Mouse (Mus musculus): ENCODE measurements around the gene Thada.

Gene Thada

DNA sequence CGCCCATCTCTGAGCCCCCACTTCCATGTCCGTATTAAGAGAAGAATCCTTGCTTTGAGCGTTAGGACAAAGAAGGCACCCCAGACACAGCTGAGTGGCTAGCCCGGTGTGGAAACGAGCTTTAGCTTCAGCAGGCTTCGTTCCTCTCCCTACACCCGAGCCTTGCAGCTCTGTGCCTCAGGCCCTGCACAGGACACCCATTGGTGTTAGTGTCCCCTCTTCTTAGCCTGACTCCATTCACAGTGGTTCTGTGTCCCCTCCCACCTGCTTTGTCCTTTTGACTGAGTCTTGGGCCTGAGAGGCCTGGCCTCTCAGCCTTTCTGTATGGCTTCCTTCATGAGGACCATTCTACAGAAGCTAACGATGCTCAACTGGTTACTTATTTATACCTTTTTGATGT is 315.7 kb downstream of the Thada start:
- CTCF ChIA-PET = interaction anchor here (0.6 to 1.1 kb wide), 2 partner anchors 13 to 14 kb away, joined by 4 to 5 read pairs; no protein-coding TSS in a partner anchor

DNA sequence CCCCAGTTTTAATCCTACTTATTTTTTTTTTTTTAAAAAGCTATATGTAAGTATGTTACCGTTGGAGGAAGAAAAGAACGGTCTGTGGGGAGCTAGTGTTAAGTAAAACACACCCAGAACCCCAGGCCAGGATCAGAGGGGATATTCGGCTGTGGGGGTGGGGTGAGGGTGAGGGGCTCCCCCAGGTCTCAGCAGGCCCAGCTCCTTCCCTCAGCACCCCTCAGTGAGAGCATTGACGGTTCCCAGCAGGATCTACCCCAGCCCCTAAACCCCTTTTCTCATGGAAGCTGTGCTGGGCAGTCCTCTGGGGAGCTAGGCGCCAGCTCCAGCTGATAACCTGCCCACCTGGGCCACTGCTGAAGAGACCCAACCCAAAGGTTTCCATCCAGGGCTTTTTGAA is 316.4 kb downstream of the Thada start:
- CTCF ChIA-PET = interaction anchor here (0.6 to 0.7 kb wide), 4 partner anchors 33 to 205 kb away, joined by 3 to 4 read pairs (median 3); no protein-coding TSS in a partner anchor

DNA sequence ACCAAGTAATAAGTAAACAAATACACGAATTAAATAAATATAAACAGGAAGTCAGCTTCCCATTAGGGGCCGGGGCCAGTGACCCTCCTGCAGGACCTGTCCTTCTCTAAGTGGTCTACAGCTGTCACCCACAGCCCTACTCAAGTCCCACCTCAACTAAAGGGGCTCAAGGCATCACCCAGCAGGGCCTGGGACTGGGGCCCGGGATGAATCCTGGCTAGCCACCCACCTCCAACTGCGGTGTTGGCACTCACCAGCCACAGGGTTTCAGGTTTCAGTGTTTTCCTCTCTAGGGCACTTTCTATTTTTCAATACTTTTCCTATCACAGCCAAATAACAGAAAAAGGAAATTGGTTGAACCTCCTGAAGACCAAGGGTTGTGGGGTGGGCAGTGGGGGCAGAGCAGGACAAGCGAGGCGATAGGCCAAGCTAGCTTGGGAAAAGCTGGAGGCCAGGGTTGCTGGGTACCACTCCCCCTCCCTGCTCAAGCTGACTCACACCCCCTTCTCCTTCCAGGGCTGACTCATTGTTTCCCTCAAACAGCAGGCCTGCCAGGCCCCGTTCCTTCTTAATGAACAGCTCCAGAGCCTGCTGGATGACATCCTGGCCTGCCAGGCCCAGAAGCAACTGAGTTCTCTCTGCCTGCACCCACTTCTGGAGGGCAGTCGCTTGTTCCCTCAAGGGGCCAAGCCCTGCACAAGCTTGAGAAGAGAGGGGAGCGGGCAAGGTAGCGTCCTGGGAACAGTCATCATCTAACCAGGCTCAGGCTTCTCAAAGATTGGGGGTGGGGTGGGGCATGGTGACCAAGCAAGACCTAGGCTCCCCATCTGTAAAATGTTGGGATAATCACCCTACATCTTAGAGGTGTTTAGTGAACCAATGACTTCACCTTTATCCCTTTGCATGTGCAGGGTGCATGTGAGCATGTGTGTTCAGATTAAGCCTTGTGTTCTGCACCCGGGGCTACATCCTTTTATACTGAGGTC is 317.2 kb downstream of the Thada start:
- CTCF ChIA-PET = interaction anchor here (0.6 kb wide), 2 partner anchors 114 to 206 kb away, joined by 3 read pairs; no protein-coding TSS in a partner anchor

DNA sequence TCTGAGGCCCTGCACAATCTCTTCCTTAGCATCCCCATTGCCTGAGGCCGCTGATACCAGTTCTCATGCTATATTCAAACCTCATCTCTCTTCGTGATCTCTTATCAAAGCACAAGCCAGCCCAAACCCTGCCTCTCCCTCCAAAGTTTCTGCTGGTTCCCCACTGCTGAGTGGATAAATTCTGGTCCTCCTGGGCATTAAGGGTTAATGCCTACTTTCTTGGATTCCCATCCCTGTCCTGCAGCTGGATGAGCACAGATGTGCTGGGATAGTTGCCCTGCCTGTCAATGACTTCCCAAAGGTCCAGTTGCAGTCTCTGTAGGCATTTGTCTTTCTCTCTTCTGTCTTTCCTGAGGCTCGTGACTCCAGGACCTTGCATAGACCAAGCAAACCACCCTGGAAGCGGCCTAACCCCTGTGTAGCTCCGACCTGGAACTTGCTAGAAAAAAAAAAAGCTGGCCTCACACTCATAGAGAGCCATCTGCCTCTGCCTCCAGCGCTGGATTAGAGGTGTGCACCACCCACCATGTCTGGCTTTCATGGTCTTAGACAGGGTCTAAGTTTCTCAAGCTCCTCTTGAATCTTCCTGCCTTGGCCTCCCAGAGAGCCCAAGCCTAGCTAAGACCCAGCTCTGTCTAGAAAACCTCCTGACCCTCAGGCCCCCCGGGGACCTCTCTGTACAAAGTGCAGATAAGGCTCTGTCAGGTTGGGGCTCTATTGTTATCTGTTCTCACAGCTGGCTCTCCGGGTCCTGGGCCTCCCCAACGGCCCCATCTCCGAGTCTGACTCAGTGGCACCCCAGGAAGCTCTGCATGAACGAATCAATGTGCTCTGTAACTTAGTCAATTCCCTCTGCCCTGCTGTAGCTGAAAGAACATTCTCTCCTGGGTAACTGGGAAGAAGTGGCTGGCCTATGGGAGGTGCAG is 318.6 kb downstream of the Thada start:
- CTCF ChIA-PET = interaction anchor here (1.0 to 1.8 kb wide), 2 partner anchors 18 to 128 kb away, joined by 6 read pairs; no protein-coding TSS in a partner anchor

DNA sequence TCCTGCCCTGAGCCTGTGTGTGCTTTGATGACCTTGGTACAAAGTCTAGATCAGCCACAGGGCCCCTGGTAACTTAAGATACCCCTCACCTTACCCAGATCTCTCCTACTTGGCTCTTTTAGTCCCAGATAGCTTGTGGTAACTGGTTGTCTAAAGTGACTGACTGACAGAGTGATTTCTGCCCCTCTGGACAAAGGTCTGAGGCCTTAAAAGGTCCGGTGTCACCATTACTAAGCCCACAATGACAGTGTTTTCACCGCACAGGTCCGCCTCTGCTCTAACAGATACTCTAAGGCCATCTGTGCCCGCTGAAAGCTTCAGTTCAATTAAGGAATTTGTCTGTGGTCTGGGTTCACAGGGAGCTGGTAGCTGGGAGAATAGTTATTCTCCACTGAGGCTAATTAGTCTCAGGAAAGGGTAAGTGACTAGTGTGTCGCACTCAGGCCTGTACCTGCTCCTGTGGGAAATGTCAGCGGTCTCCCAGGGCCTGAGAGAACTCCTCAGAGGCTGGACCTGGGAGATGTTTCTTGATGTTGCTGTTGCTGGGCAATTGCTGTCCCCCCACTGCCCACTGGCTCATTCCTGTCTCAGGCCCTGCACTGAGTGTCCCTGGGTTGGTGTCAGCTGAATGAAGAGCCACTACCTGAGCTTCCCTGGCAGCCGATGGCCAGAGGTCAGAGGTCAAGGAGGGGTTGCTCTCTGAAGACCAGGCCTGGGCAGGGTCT is 319.4 kb downstream of the Thada start:
- CTCF ChIA-PET = interaction anchor here (0.8 to 1.8 kb wide), 5 partner anchors 16 to 127 kb away, joined by 3 to 13 read pairs (median 6); no protein-coding TSS in a partner anchor

DNA sequence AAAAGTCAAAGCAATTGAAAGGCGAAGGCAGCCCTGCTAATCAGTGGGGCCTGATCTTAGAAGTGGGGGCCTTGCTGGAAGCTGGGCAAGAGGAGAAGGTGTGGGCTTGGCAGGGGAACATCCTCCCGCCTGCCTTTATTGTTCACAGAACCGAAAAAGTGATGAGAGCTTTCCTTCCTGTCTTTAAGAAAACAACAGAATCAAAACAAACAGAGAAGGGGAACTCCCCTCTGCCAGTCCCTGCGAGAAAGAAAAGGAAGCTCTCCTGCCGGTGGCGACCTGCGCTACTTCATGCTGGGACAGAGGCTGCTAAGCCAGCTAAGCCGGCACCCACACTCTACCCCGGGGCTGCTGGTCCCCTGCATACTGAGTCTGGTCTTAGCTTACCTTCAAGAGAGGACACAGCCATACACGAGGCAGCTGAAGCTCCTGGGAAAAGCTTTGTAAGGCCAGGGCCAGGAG is 320.1 kb downstream of the Thada start:
- CTCF ChIA-PET = interaction anchor here (0.6 to 1.2 kb wide), 5 partner anchors 17 to 36 kb away, joined by 3 to 13 read pairs (median 3); no protein-coding TSS in a partner anchor

DNA sequence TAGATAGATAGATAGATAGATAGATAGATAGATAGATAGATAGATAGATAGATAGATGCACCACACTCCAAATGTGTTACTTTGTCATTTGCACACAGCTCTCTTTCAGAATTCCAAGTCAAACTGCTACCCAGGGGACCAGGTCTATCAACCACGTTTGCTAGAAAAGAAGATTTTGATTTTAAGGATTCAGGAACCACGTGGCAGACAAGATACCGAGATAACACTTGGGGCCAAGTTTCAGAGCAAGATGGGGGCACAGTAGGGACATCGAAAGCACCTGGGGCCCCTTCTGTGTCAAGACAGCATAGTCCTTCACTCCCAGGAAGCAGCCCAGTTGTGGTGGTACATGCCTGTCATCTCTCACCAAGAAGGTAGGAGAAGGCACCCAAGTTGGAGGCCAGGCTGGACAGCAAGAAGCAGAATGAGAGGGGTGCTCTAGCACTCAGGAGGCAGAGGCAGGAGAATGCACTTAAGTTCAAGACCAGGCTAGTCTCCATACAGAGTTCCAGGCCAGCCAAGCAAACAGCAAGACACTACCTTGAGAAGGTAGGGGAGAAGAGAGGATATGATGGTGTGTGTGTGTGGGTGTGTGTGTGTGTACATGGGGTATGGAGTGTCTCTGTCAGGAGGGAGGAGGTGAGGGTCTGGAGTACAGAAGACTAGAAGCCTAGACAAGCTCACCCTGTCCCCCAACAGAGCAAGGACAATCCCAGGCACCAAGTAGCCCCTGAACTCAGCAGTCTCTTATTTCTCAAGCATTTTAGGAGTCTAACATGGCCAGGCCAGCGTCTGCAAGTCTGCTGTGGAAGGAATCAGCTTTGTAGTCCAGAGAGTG is 321.0 kb downstream of the Thada start:
- CTCF ChIA-PET = interaction anchor here (0.6 to 1.2 kb wide), 3 partner anchors 18 to 37 kb away, joined by 3 to 4 read pairs (median 3); no protein-coding TSS in a partner anchor

DNA sequence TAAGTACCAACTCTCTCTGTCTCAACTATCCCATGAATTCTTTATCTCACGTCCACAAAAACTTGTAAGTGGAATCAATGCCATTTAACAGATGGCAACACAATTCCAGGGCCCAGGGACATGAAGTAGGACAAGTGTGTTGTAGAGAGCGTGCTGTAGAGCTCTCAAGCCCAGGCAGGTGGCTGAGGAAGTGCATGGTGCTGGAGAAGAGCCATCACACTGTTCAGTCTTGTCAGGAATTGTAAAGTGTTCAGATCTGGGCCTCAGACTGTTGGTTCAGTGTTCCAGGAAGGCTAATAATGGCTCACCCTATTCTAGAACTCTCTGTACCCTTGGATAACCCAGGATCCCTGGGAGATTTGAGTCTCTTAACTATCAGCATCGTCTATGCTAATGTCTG is 321.9 kb downstream of the Thada start:
- CTCF ChIA-PET = interaction anchor here (1.1 kb wide), 1 partner anchor 31 kb away, joined by 3 read pairs; no protein-coding TSS in a partner anchor

DNA sequence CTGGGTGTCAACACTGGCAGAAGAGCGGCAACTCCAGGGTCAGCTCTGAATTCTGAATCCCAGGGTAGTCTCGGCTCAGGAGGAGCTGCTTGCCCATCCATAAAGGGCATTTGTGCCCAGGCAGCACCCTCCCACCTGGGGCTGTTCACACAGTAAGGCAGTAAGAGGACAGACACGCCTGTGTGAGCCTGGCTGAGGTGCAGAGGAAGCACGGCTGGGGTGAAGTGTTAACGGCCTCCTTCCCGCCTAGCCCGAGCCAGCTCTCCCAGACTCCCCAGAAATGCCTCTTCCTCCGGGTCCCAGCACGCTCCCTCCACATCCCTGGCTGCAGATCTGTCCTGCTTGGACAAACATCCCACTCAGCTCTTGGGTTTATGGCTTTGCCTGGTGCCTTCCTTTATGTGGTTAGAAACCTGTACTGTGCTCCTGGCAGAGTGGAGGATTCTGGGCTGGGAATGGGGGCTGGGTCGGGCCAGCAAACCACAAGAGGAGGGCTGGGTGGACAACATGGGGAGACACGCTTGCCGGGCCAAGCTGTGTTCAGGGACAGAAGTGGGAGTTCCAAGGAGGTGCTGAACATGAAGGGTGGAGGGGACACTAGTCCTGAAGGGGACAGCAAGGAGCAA is 322.7 kb downstream of the Thada start:
- CTCF ChIA-PET = interaction anchor here (1.1 kb wide), 1 partner anchor 30 kb away, joined by 3 read pairs; no protein-coding TSS in a partner anchor

DNA sequence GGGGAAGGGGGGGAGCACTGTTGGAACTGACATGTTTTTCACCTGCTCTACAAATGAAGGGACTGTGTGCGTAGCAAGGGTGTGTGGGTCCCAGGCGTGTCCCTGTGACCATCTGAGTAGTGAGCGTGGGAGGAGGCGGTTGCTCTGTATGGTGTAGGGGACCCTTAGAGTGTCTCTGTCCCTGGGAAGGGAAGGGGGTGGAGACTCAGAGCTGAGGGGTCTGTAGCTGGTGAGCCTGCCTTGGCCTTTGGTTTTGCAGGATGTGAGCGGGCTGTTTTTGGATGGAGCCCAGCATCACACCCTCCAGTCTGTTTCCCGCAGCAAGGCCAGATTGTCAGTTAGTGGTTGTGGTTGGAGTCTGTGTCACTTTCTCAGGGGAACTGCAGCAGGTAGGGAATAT is 324.3 kb downstream of the Thada start:
- CTCF ChIA-PET = interaction anchor here (0.5 to 0.7 kb wide), 3 partner anchors 18 to 146 kb away, joined by 4 to 15 read pairs (median 4); no protein-coding TSS in a partner anchor

DNA sequence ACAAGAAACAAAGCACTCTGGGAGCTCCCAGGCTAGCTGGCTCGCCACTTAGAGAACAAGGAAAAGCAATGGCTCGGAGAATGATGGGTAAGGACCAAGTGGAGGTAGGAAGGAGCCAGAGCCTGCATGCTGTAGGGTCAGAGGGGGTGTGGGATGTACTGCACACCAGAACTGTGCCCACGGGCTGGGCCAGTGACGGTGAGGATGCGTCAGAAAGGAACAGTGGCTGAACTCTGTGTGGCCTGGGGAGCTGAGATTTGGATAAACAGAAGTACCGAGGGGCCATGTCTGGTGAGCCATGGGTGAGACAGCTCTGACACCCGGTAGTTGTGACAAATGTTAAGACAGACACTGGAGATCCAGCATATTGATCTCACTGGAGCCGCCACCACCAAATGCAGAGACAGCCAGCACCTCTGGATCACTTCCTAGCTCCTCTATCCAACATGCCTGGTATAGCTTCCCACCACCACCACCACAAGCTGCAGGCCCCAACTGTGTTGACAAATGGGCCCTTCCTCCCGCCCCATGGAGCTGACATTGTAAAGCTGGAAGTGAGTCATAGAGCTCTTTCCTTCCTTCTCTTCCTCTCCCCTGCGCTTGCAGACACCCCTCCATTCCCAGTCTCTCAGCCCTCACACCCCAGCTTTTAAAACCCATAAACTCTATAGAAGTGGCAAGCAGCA is 325.0 kb downstream of the Thada start:
- CTCF ChIA-PET = interaction anchor here (0.5 to 0.7 kb wide), 3 partner anchors 19 to 145 kb away, joined by 4 to 15 read pairs (median 4); no protein-coding TSS in a partner anchor

All from spleen, embryonic (tissue).